Mouse (Mus musculus): Measurements from ENCODE around the gene Gm45062. TPM values are rescaled to one million over a fixed set of nuclear protein-coding genes. Genes with fewer than 3 reads are reported as not detected.
"Not testable (repeated sequence)": the region's sequence is repeated elsewhere in the genome, so short reads cannot be mapped to it uniquely, and the experiment has no call there.

The Gm45062 gene
- total RNA-seq, 2 experiments from 2014 or later, result 5.8 to 6.8 TPM

GRCm38 (mm10) chr6:8307878-8308775 lies 48.9 kb downstream of the Gm45062 start:
- no peak for ATAC-seq (replicated peaks; ENCODE audit: poor library complexity)

- ATAC-seq (replicated peaks; ENCODE audit: poor library complexity), result no peak
Observed at GRCm38 (mm10) chr6:8312554-8312953, 53.3 kb downstream of the Gm45062 start.

- ATAC-seq (replicated peaks; ENCODE audit: poor library complexity), result no peak
Observed at GRCm38 (mm10) chr6:8316201-8316600, 57.0 kb downstream of the Gm45062 start.

GRCm38 (mm10) chr6:8319591-8319990 lies 60.3 kb downstream of the Gm45062 start:
- no peak for ATAC-seq (replicated peaks; ENCODE audit: poor library complexity)

GRCm38 (mm10) chr6:8331496-8331895 lies 72.2 kb downstream of the Gm45062 start:
- ATAC-seq (replicated peaks; ENCODE audit: poor library complexity), result not testable (repeated sequence)

GRCm38 (mm10) chr6:8333380-8333779 lies 74.1 kb downstream of the Gm45062 start:
- no peak for ATAC-seq (replicated peaks; ENCODE audit: poor library complexity)

GRCm38 (mm10) chr6:8336487-8337390 lies 77.5 kb downstream of the Gm45062 start:
- ATAC-seq (replicated peaks; ENCODE audit: poor library complexity), result 0 out of 2 replicates have a peak, but pooled peaks have one; percentile 11

- ATAC-seq (replicated peaks; ENCODE audit: poor library complexity), result peak; percentile 80
Observed at GRCm38 (mm10) chr6:8339453-8339852, 80.2 kb downstream of the Gm45062 start.

GRCm38 (mm10) chr6:8343271-8343670 lies 84.0 kb downstream of the Gm45062 start:
- peak; percentile 24 for ATAC-seq (replicated peaks; ENCODE audit: poor library complexity)

- peak; percentile 99 for ATAC-seq (replicated peaks; ENCODE audit: poor library complexity)
Observed at GRCm38 (mm10) chr6:8345219-8345856, 86.1 kb downstream of the Gm45062 start.

GRCm38 (mm10) chr6:8347154-8347553 lies 87.9 kb downstream of the Gm45062 start:
- no peak for ATAC-seq (replicated peaks; ENCODE audit: poor library complexity)

GRCm38 (mm10) chr6:8348344-8348743 lies 89.1 kb downstream of the Gm45062 start:
- ATAC-seq (replicated peaks; ENCODE audit: poor library complexity), result no peak

- ATAC-seq (replicated peaks; ENCODE audit: poor library complexity), result peak; percentile 34; the same call in 1 of the 2 replicates
Observed at GRCm38 (mm10) chr6:8349060-8349670, 89.9 kb downstream of the Gm45062 start.

GRCm38 (mm10) chr6:8351507-8351906 lies 92.3 kb downstream of the Gm45062 start:
- ATAC-seq (replicated peaks; ENCODE audit: poor library complexity), result no peak

- ATAC-seq (replicated peaks; ENCODE audit: poor library complexity), result no peak
Observed at GRCm38 (mm10) chr6:8352533-8353168, 93.4 kb downstream of the Gm45062 start.

- no peak for ATAC-seq (replicated peaks; ENCODE audit: poor library complexity)
Observed at GRCm38 (mm10) chr6:8353461-8353860, 94.2 kb downstream of the Gm45062 start.

- no peak for ATAC-seq (replicated peaks; ENCODE audit: poor library complexity)
Observed at GRCm38 (mm10) chr6:8354846-8355245, 95.6 kb downstream of the Gm45062 start.

GRCm38 (mm10) chr6:8358232-8358631 lies 99.0 kb downstream of the Gm45062 start:
- ATAC-seq (replicated peaks; ENCODE audit: poor library complexity), result no peak

GRCm38 (mm10) chr6:8358782-8359181 lies 99.5 kb downstream of the Gm45062 start:
- ATAC-seq (replicated peaks; ENCODE audit: poor library complexity), result no peak

GRCm38 (mm10) chr6:8360805-8361204 lies 101.6 kb downstream of the Gm45062 start:
- no peak for ATAC-seq (replicated peaks; ENCODE audit: poor library complexity)

Measured in megakaryocyte progenitor cell, adult 5-6 weeks (primary cell).